Mouse (Mus musculus) liver, embryonic 14.5 days (tissue): ENCODE data around the gene Igf2r. TPM values are rescaled to one million over a fixed set of nuclear protein-coding genes. Genes with fewer than 3 reads are reported as not detected.
A peak's percentile ranks its signal among the peaks of the same experiment; 100 is the strongest.

ENCODE experiments used
- ATAC-seq: fragments of 200-750 bp; cut with Nextera tagmentation; 2 replicates; pipeline ENCODE4 v1.8.0; 2017; ENCODE audit warnings: moderate number of reproducible peaks, mild to moderate bottlenecking, moderate library complexity; ENCODE audit not compliant: insufficient read depth
- DNase-seq, 3 experiments: peaks; one replicate each; pipeline ENCODE4 v3.0.0-alpha.2; 2012 to 2013; ENCODE audit warnings: low read depth in 3 of 3, low spot score in 3 of 3
- H3K27ac ChIP-seq: fragments of 300-500 bp; sonication (generic); 2 replicates; pipeline ENCODE4 v1.5.1; 2014; ENCODE audit warnings: moderate library complexity, mild to moderate bottlenecking, control low read depth, inconsistent platforms
- H3K27me3 ChIP-seq: fragments of 300-500 bp; sonication (generic); 2 replicates; pipeline ENCODE4 v1.6.1; 2014; ENCODE audit warnings: mild to moderate bottlenecking, low read length, moderate library complexity; ENCODE audit not compliant: control insufficient read depth, insufficient read depth
- H3K36me3 ChIP-seq: fragments of 300-500 bp; sonication (generic); replicated peaks from 2 replicates; pipeline ENCODE4 v1.6.1; 2014; ENCODE audit warnings: low read depth; ENCODE audit not compliant: control insufficient read depth, insufficient read depth
- H3K4me1 ChIP-seq, 2 experiments: fragments of 200-500 bp in 1 of 2; fragments of 300-500 bp in 1 of 2; sonication (generic) in 1 of 2; replicated peaks; 2 replicates each; pipeline ENCODE4 v1.6.1; 2012 to 2014; ENCODE audit warnings: antibody characterized with exemption in 1 of 2, inconsistent platforms in 1 of 2, low read length in 1 of 2; ENCODE audit not compliant: control insufficient read depth in 2 of 2, insufficient read depth in 2 of 2
- H3K4me2 ChIP-seq: fragments of 300-500 bp; sonication (generic); 2 replicates; pipeline ENCODE4 v1.6.1; 2014; ENCODE audit warnings: low read depth, mild to moderate bottlenecking, control low read depth, moderate library complexity
- H3K4me3 ChIP-seq, 2 experiments: fragments of 200-500 bp in 1 of 2; fragments of 300-500 bp in 1 of 2; sonication (generic) in 1 of 2; 2 replicates each; pipeline ENCODE4 v1.5.1; 2012 to 2014; ENCODE audit warnings: low read depth in 2 of 2, low read length in 2 of 2, mild to moderate bottlenecking in 2 of 2, control low read depth in 1 of 2, inconsistent platforms in 1 of 2, moderate library complexity in 1 of 2; ENCODE audit not compliant: insufficient read depth in 1 of 2
- H3K9ac ChIP-seq: fragments of 300-500 bp; sonication (generic); replicated peaks from 2 replicates; pipeline ENCODE4 v1.6.1; 2014; ENCODE audit warnings: mild to moderate bottlenecking, control low read depth, moderate library complexity
- H3K9me3 ChIP-seq: fragments of 300-500 bp; sonication (generic); 2 replicates; pipeline ENCODE4 v1.6.1; 2016; ENCODE audit warnings: low read length, mixed read lengths; ENCODE audit not compliant: control insufficient read depth
- CTCF ChIP-seq: IDR thresholded peaks from 2 replicates; pipeline ENCODE4 v1.5.1; 2016; ENCODE audit warnings: antibody characterized with exemption, low read depth, control low read depth
- EP300 ChIP-seq: IDR thresholded peaks from 2 replicates; pipeline ENCODE4 v1.6.1; 2016; ENCODE audit warnings: antibody characterized with exemption, low read depth
- WGBS: fragments of 180-500 bp; shearing (Covaris S2); extraction: QIAGEN DNeasy Blood & Tissue Kit; methylation state at CpG from one replicate; pipeline ENCODE4 v1.1.7; 2014; ENCODE audit not compliant: insufficient replicate concordance; 5-methylcytosine and 5-hydroxymethylcytosine counted together
- polyA plus RNA-seq, 2 experiments: library from polyadenylated mRNA; depleted of rRNA in 1 of 2; stranded (reverse) in 1 of 2; unstranded in 1 of 2; fragments of >200 nt; fragmentation: Nextera tagmentation in 1 of 2; extraction: Ambion mirVana in 1 of 2; gene quantifications; 2 replicates each; pipeline versions ENCODE4 v1.2.1 to v1.2.3; 2012 to 2014

Igf2r gene
- polyA plus RNA-seq (2012; rRNA removed) (9.5 and 12.6 TPM in 2 replicates), polyA plus RNA-seq (2014; fragmentation: Nextera tagmentation; extraction: Ambion mirVana) (12.8 and 14.8 TPM in 2 replicates)

DNA sequence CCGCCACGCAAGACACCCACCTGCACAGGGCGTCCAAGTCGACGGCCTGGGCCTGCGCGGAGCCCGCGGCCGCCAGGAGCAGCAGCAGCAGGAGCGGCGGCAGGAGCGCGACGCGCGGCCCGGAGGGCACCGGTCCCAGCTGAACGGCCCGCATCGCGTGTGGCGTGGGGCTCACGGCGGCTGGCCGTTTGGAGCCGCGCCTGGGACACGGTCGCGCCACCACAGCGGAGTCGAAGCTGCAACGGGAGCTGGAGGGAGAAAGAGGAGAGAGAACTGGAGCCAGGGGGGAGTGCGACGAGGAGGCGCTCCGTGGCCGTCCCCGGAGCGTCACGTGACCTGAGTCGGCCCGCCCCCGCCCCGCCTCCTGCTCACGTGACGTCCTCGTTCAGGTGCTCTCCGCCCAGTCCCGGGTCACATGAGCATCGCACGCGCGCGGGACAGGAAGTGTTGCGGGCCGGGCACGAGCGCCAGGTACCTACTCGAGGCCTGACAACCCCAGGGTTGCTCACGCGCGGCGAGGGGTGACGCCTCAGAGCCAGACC, at the start of gene Igf2r:
Gene Igf2r, minus strand, starts transcription at position 285 of the 542 bp plus-strand sequence.
- ATAC-seq (peak; percentile 86), DNase-seq (peak; percentile 64 to 72 (median 71))
- H3K4me1 ChIP-seq: peaks cover 0 to 4% of the 10 kb centered on the region in 2 experiments; a peak in 1 of 4 replicates
- TF ChIP-seq CTCF (no peak), EP300 (no peak)
- peak within 1 kb of the TSS; percentile 70 to 72 for H3K4me3 ChIP-seq
- no peaks in the 10 kb centered on the region for H3K9me3 ChIP-seq
- H3K27ac ChIP-seq: no peak within 1 kb of the TSS
- 46% methylated on average over 58 of the region's 67 CpGs for WGBS
- H3K9ac ChIP-seq: peak within 1 kb of the TSS; percentile 61
- peak within 1 kb of the TSS; percentile 79 for H3K4me2 ChIP-seq
- no peaks in the 10 kb centered on the region for H3K27me3 ChIP-seq
- no peaks in the 10 kb centered on the region; the same call in 1 of the 2 replicates for H3K36me3 ChIP-seq

DNA sequence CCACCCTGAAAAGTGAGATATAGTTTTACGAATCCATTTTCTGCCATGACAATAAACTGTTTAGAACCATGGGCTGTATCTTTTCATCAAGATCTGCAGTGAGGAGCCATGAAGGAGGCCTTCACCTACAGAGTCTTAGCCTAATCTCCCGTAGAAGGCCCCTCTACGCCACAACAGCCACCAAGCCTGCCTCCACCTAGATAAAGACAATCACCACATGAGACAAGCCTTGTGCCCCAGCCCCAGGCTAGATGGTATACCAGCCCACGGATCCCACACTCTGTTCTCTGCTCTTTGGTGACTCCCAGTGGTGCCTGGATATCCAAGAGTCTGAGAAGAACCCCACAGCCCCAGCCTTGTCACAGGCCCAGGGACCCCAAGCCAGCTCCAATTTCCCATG, 46.4 kb upstream of the Igf2r start:
- ATAC-seq: peak; percentile 93
- no peaks in the 10 kb centered on the region for H3K36me3 ChIP-seq
- whole genome bisulfite sequencing: 26% methylated on average over 4 of the region's 4 CpGs

DNA sequence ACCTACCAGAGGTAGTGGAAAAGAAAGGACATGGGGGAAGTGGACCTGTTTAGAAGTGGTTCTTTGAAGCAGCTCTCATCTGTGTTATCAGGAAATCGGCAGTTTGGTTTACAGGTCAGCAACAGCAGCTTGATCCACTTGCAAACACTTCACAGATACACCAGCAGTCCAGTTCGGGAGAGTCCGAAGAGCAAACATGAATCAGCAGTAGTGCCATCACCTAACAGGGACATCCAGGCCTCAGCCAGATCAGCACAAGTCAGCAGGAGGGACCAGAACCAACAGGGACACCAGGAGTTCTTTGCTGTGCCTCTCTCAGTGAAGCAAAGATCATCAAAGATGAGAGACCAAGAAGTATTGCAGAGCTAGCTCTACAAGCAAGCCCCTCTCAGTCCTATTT, 45.0 kb upstream of the Igf2r start:
- Histone ChIP-seq H3K4me2 (no peak overlapping the region), H3K9ac (no peak overlapping the region), H3K27ac (no peak overlapping the region), H3K4me1 (peaks cover 0 to 14% of the 10 kb centered on the region in 2 experiments; a peak in 3 of 4 replicates), H3K27me3 (no peaks in the 10 kb centered on the region), H3K4me3 (no peak overlapping the region), H3K9me3 (no peaks in the 10 kb centered on the region; the same call in 1 of the 2 replicates), H3K36me3 (no peaks in the 10 kb centered on the region)
- 48% methylated on average over 3 of the region's 3 CpGs for WGBS
- ATAC-seq: no peak
- DNase-seq: no peak
- TF ChIP-seq CTCF: no peak

More for the DNA sequence above, 46.4 kb upstream of the Igf2r start:
- H3K4me1 ChIP-seq: peaks cover 0 to 12% of the 10 kb centered on the region in 2 experiments; a peak in 3 of 4 replicates
- no peaks in the 10 kb centered on the region for H3K27me3 ChIP-seq
- TF ChIP-seq EP300 (peak; percentile 78), CTCF (no peak)
- H3K27ac ChIP-seq: no peak overlapping the region
- no peak overlapping the region for H3K4me2 ChIP-seq
- no peaks in the 10 kb centered on the region; the same call in 1 of the 2 replicates for H3K9me3 ChIP-seq
- no peak overlapping the region for H3K4me3 ChIP-seq
- no peak overlapping the region for H3K9ac ChIP-seq
- DNase-seq: no peak

DNA sequence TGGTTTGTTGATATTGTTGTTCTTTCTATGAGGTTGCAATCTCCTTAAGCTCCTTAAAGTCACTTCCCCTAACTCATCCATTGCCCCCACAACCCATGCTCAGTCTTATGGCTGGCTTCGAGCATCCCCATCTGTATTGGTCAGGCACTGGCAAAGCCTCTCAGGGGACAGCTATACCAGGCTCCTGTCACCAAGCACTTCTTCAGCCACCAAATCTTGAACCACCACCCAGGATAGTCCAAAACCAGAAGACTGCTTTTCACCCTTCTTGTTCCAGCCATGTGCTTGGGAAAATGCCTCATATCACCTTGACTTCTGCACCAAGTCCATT, 41.5 kb upstream of the Igf2r start:
- TF ChIP-seq CTCF: no peak
- TF ChIP-seq EP300: no peak
- Histone ChIP-seq H3K4me3 (no peak overlapping the region), H3K4me1 (peaks cover 0 to 12% of the 10 kb centered on the region in 2 experiments; a peak in 2 of 4 replicates), H3K27me3 (no peaks in the 10 kb centered on the region), H3K36me3 (no peaks in the 10 kb centered on the region), H3K4me2 (no peak overlapping the region), H3K27ac (no peak overlapping the region), H3K9me3 (no peaks in the 10 kb centered on the region), H3K9ac (no peak overlapping the region)
- WGBS: 67% methylated on average over 1 of the region's 1 CpGs
- ATAC-seq: no peak
- no peak for DNase-seq

DNA sequence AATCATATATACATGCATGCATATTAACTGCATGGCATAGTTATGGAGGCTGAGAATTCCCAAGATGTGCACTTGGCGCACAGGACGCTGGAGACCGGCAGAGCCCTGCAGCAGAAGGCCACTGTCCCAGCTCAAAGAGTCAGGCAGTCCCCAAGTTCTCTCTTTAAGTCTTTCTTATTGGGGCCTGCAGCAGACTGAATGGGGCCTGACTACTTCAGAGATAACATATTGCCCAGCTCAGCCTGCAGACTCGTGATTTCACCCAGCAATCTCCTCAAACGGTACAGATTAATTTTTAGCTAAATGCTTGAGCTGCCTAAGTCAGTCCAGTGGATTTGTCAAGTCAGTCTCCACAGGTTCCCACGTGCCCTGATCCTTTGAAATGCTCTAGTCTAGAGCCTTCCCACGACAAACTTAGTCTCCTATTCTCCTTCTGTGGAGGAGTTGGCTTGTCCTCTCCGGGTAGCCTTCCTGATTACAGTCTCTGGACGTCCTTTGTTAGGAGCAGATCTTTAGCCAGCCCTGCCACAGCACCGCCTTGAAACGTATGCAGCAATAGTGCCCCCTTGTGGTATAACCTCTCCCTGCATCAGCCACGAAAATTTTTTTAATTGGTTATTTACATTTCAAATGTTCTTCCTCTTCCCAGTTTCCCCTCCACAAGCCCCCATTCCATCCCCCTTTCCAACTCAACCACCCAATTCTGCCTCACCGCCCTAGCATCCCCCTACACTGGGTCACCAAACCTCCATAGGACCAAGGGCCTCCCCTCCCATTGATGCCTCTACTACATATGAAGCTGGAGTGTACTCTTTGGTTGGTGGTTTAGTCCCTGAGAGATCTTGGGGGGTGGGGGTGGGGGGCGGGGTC, 40.9 kb upstream of the Igf2r start:
- Histone ChIP-seq H3K9me3 (no peaks in the 10 kb centered on the region), H3K4me2 (no peak overlapping the region), H3K4me3 (no peak overlapping the region), H3K27ac (no peak overlapping the region), H3K27me3 (no peaks in the 10 kb centered on the region), H3K9ac (no peak overlapping the region), H3K36me3 (no peaks in the 10 kb centered on the region), H3K4me1 (peaks cover 0 to 9% of the 10 kb centered on the region in 2 experiments; a peak in 2 of 4 replicates)
- peak in 2 of 3 experiments; percentile 47 for DNase-seq
- TF ChIP-seq CTCF (peak; percentile 88), EP300 (no peak)
- peak; percentile 68 for ATAC-seq
- WGBS: 21% methylated on average over 14 of the region's 14 CpGs
